15 mouse cellular contexts compared by ENCODE assay signal in the genomic region with DNA sequence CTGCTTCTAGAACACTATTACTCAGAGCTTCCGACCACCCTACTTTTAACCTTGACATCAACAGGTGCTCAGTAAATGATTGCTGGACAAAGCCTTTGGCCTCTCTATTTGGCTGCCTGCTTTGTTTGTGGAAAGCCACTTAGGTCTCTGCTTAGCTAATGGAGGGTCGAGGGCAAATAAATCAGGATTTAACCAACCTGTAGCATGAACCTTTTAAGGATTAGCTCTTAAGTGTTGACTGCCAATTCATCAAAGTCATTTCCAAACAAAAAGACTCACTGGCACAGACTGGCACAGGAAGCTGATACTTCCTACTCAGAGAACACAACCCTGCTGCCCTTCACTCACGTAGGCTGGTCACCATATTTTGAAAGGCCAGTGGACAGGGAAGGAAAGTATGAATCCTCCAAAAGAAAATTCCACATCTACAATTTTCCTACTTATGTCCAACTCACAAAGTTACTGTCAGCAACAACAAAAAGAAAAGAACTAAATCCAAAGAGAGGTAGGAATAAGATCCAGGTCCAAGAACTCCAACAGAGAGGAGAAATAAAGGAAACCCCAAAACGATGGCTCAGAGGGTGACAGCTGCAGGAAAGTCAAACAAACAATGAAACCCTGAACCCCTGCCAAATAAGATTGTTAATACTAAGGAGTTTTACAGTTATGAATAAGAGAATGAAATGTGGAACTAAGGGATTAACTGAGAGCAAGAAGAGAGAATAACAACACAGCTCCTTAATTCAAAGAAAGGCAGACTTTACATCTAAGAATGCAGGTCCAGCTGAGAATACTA.
DNase-seq lines count a peak whose midpoint lies in the region; ATAC-seq and TF ChIP-seq lines count a peak whose summit lies in the region.
"Had no signal": no experiment of that assay in that cellular context is flagged by ENCODE, and none has a peak within 500 bp of the region (broad histone marks: within the 10 kb centered on the region; RNA-seq: fewer than 3 reads in every experiment).

No protein-coding gene starts in this region.

- intact Hi-C loops in left cerebral cortex, adult 2 months (cut with DNase I), result no loop called here

- WGBS in forebrain, postnatal 0 days, result 47% methylated on average over 4 of the region's 4 CpGs

- peaks cover 80% of the 10 kb centered on the region for H3K79me2 ChIP-seq in C2C12 (ENCODE audit: control insufficient read depth, insufficient read depth)

- TF ChIP-seq CTCF in C2C12 (IDR thresholded peaks at IDR 0.05; ENCODE audit: control insufficient read depth, insufficient read depth, insufficient read length), result no peak
- no peak for TF ChIP-seq CTCF in forebrain, postnatal 0 days (IDR thresholded peaks at IDR 0.05; ENCODE audit: low read depth)
- TF ChIP-seq CTCF in left cerebral cortex, adult 2 months (IDR thresholded peaks at IDR 0.05), result no peak

- no peaks in the 10 kb centered on the region for H3K27me3 ChIP-seq in C2C12 (ENCODE audit: control insufficient read depth, insufficient read depth, insufficient read length)
- H3K27me3 ChIP-seq in forebrain, postnatal 0 days (ENCODE audit: insufficient read depth, low read length), result no peaks in the 10 kb centered on the region

- H3K4me1 ChIP-seq in forebrain, postnatal 0 days (ENCODE audit: insufficient read depth), result no peaks in the 10 kb centered on the region

- H3K36me3 ChIP-seq in C2C12 (ENCODE audit: control insufficient read depth, insufficient read depth), result no peaks in the 10 kb centered on the region
- H3K36me3 ChIP-seq in forebrain, postnatal 0 days (ENCODE audit: insufficient read depth), result no peaks in the 10 kb centered on the region

- ATAC-seq in forebrain, postnatal 0 days, result no peak
- ATAC-seq: activated CD4-positive, CD25-positive, alpha-beta regulatory T cell, adult 4 months had no signal

- H3K9ac ChIP-seq in forebrain, postnatal 0 days, result no peak overlapping the region

- no peaks in the 10 kb centered on the region for H3K9me3 ChIP-seq in forebrain, postnatal 0 days (ENCODE audit: low read length)

- DNase-seq in kidney, adult 11 months, result peak; percentile 51
- no peak for DNase-seq in kidney, postnatal 4 days
- peak; percentile 15 to 46 for DNase-seq in kidney, adult 8-10 months
- peak; percentile 12 for DNase-seq in lung, postnatal 10 days
- no peak for DNase-seq in forebrain, postnatal 0 days
- DNase-seq in left cerebral cortex, adult 2 months (ENCODE audit: extremely low spot score in 1 of 2, low spot score in 2 of 2), result no peak
- DNase-seq: cerebellum, adult 9-11 months; embryo, embryonic 11 days; heart, postnatal 36 days; right cerebral cortex, postnatal 25 days; thymus, adult 18-20 months had no signal

- H3K4me2 ChIP-seq in forebrain, postnatal 0 days (ENCODE audit: low read depth), result no peak overlapping the region
- H3K4me2 ChIP-seq: liver, embryonic 11.5 days had no signal

- H3K4me3 ChIP-seq in C2C12 (ENCODE audit: insufficient read depth, poor library complexity, severe bottlenecking), result no peak overlapping the region
- H3K4me3 ChIP-seq in forebrain, postnatal 0 days (ENCODE audit: low read depth, low read length), result no peak overlapping the region
- H3K4me3 ChIP-seq in left cerebral cortex, adult 2 months, result no peak overlapping the region
- H3K4me3 ChIP-seq: erythroblast, embryonic 14.5 days had no signal

- peaks cover 22% of the 10 kb centered on the region for H3K79me3 ChIP-seq in C2C12 (ENCODE audit: low read depth)

- H3K27ac ChIP-seq in forebrain, postnatal 0 days (ENCODE audit: low read depth, low read length), result no peak overlapping the region
- no peak overlapping the region for H3K27ac ChIP-seq in left cerebral cortex, adult 2 months

- H3ac ChIP-seq in C2C12 (ENCODE audit: control insufficient read depth, insufficient read length, low read depth), result no peak overlapping the region

TF ChIP-seq in C2C12, 6 proteins besides CTCF, POLR2A, EP300 and RAD21:
- TF ChIP-seq USF1 (IDR thresholded peaks at IDR 0.05; ENCODE audit: low read depth), result no peak
- peak; percentile 31 for TF ChIP-seq MYOD1 (IDR thresholded peaks at IDR 0.05; ENCODE audit: control insufficient read depth, insufficient read length, low read depth)
- no peak for TF ChIP-seq MYOG (IDR thresholded peaks at IDR 0.05; ENCODE audit: control insufficient read depth, extremely low read depth, insufficient read length)
TF ChIP-seq in C2C12: peak in this region for 1.

Comparison
In these comparisons a context has a peak if more than half of its experiments do, and no peak if none do; other contexts are left out.
1. DNase-seq: peak in kidney, adult 11 months (single experiment), kidney, adult 8-10 months (2 of 2) and lung, postnatal 10 days (single experiment); none in kidney, postnatal 4 days (0 of 2), forebrain, postnatal 0 days (single experiment) and left cerebral cortex, adult 2 months (0 of 2).